Mouse (Mus musculus): ENCODE data around the gene Zfp40. TPM values are rescaled to one million over a fixed set of nuclear protein-coding genes. Genes with fewer than 3 reads are reported as not detected.

Zfp40 gene
- total RNA-seq (2021) = 10 to 100 TPM; 21.6 to 24.5 TPM
- long read RNA-seq, experiment 1, full-length matches to known transcripts = 7 of 11 reads
- long read RNA-seq, experiment 1, partial matches to known transcripts = 0 of 11 reads
- long read RNA-seq, experiment 1, other reads (novel, unspliced or antisense) = 4 of 11 reads
- long read RNA-seq, experiment 2, full-length matches to known transcripts = 4 of 7 reads
- long read RNA-seq, experiment 2, partial matches to known transcripts = 1 of 7 reads
- long read RNA-seq, experiment 2, other reads (novel, unspliced or antisense) = 2 of 7 reads

GRCm38 (mm10) chr17:23192453-23193379 lies at the start of gene Zfp40:
TSS of gene Zfp40 (minus strand) at chr17:23193252.
- DNase-seq (ENCODE audit: low spot score in 2 of 2) = peak; percentile 95
- intact Hi-C loops (cut with DNase I) = loop anchor here (5.0 to 10.0 kb wide), 2 partner anchors 355 to 1108 kb away; no protein-coding TSS in a partner anchor

- no peak for DNase-seq (ENCODE audit: low spot score in 2 of 2)
- intact Hi-C loops (cut with DNase I) = no loop called here
Measured at GRCm38 (mm10) chr17:23218320-23218719, 25.3 kb upstream of the Zfp40 start.

GRCm38 (mm10) chr17:23199856-23200255 lies 6.8 kb upstream of the Zfp40 start:
- intact Hi-C loops (cut with DNase I) = loop anchor here (10.0 kb wide), 1 partner anchor 1115 kb away; no protein-coding TSS in a partner anchor

DNA sequence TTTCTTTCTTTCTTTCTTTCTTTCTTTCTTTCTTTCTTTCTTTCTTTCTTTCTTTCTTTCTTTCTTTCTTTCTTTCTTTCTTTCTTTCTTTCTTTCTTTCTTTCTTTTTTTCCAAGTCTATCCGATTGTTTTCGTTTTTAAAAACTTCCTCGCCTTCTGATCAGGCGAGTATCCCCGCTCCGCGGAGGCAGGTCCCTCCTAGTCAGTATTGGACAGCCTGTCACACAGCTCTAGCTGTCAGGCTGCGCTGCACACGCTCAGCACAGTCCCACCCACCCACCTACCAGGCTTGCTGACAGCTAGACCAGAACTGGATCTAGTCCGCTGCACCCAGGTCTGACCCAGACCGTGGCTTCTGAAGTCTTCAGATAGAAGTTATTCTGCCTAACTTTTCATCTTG lies 389 bp upstream of the Zfp40 start:
- peak; percentile 15 to 50 for DNase-seq (ENCODE audit: low spot score in 2 of 2)
- intact Hi-C loops (cut with DNase I) = loop anchor here (5.0 to 10.0 kb wide), 2 partner anchors 354 to 1109 kb away; no protein-coding TSS in a partner anchor

More at GRCm38 (mm10) chr17:23199856-23200255, 6.8 kb upstream of the Zfp40 start:
- peak in 1 of 2 experiments; percentile 10 for DNase-seq (ENCODE audit: low spot score in 2 of 2)

- intact Hi-C loops (cut with DNase I) = no loop called here
- DNase-seq (ENCODE audit: low spot score in 2 of 2) = no peak
Measured at GRCm38 (mm10) chr17:23187680-23188079, 5.4 kb downstream of the Zfp40 start.

Other genes starting within 250 kb of the Zfp40 start
- not detected for gene Vmn2r-ps130, start 132.1 kb downstream of the Zfp40 start, total RNA-seq (2021)
- gene Vmn2r114, start 119.3 kb upstream of the Zfp40 start, total RNA-seq (2021) = not detected
- gene Vmn2r115, start 150.5 kb upstream of the Zfp40 start, total RNA-seq (2021) = under 1 TPM in 1 of 2 experiments, not detected in 1; 0.04 TPM
- gene Vmn2r116, start 191.4 kb upstream of the Zfp40 start, total RNA-seq (2021) = not detected

Data from left cerebral cortex, postnatal 14 days (tissue).